Mouse (Mus musculus) adipocyte (in vitro differentiated cells): ENCODE data around the gene Srsf1.

ENCODE experiments used
- DNase-seq: peaks from one replicate; pipeline ENCODE4 v3.0.0-alpha.2; 2016; ENCODE audit warnings: low spot score

Gene Srsf1

GRCm38 (mm10) chr11:88046944-88047794, at the start of gene Srsf1:
Gene Srsf1, plus strand, starts transcription at chr11:88047373.
- peak; percentile 99 for DNase-seq

GRCm38 (mm10) chr11:87999751-88000150, 47.4 kb upstream of the Srsf1 start:
- DNase-seq: no peak

GRCm38 (mm10) chr11:88002738-88003137, 44.4 kb upstream of the Srsf1 start:
- no peak for DNase-seq

- DNase-seq: no peak
Observed at GRCm38 (mm10) chr11:88004123-88004522, 43.0 kb upstream of the Srsf1 start.

- DNase-seq: no peak
Observed at GRCm38 (mm10) chr11:88008641-88009040, 38.5 kb upstream of the Srsf1 start.

- no peak for DNase-seq
Observed at GRCm38 (mm10) chr11:88009542-88010190, 37.5 kb upstream of the Srsf1 start.

GRCm38 (mm10) chr11:88011208-88011913, 35.8 kb upstream of the Srsf1 start:
- no peak for DNase-seq

GRCm38 (mm10) chr11:88011914-88012419, 35.2 kb upstream of the Srsf1 start:
- DNase-seq: no peak

- no peak for DNase-seq
Observed at GRCm38 (mm10) chr11:88012621-88013244, 34.4 kb upstream of the Srsf1 start.

- DNase-seq: no peak
Observed at GRCm38 (mm10) chr11:88013632-88014031, 33.5 kb upstream of the Srsf1 start.

- DNase-seq: no peak
Observed at GRCm38 (mm10) chr11:88015161-88015560, 32.0 kb upstream of the Srsf1 start.

GRCm38 (mm10) chr11:88015795-88016194, 31.4 kb upstream of the Srsf1 start:
- no peak for DNase-seq

GRCm38 (mm10) chr11:88023933-88024332, 23.2 kb upstream of the Srsf1 start:
- peak; percentile 85 for DNase-seq

GRCm38 (mm10) chr11:88027391-88028035, 19.7 kb upstream of the Srsf1 start:
- peak; percentile 58 for DNase-seq

- no peak for DNase-seq
Observed at GRCm38 (mm10) chr11:88028193-88028684, 18.9 kb upstream of the Srsf1 start.

- peak; percentile 57 for DNase-seq
Observed at GRCm38 (mm10) chr11:88030219-88030618, 17.0 kb upstream of the Srsf1 start.

GRCm38 (mm10) chr11:88030836-88031235, 16.3 kb upstream of the Srsf1 start:
- DNase-seq: peak; percentile 87

GRCm38 (mm10) chr11:88031753-88032152, 15.4 kb upstream of the Srsf1 start:
- no peak for DNase-seq

- no peak for DNase-seq
Observed at GRCm38 (mm10) chr11:88035970-88036369, 11.2 kb upstream of the Srsf1 start.

- DNase-seq: no peak
Observed at GRCm38 (mm10) chr11:88036761-88037251, 10.4 kb upstream of the Srsf1 start.

- DNase-seq: no peak
Observed at GRCm38 (mm10) chr11:88037386-88037785, 9.8 kb upstream of the Srsf1 start.
